Mouse (Mus musculus) cerebellum, adult 9-11 months (tissue): Measurements from ENCODE around the gene Naa16.
A peak's percentile ranks its signal among the peaks of the same experiment; 100 is the strongest.

Source experiments
- DNase-seq: peaks from one replicate; pipeline ENCODE4 v3.0.0; 2022

The Naa16 gene

DNA sequence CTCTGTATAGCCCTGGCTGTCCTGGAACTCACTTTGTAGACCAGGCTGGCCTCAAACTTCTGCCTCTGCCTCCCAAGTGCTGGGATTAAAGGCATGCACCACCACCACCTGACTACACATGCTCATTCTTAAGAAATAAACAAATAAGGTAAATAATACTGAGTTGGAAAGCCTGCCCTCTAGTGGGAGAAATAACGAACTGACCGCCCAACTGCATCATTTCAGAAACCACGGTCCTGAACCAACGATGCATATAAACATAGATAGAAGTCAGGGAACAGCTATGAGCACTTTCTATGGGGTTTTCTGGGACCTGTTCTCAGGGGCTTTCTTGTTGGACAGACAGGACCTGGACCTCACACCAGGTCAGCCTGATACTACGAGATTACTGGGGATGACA, 63.5 kb downstream of the Naa16 start:
- peak; percentile 38 for DNase-seq

DNA sequence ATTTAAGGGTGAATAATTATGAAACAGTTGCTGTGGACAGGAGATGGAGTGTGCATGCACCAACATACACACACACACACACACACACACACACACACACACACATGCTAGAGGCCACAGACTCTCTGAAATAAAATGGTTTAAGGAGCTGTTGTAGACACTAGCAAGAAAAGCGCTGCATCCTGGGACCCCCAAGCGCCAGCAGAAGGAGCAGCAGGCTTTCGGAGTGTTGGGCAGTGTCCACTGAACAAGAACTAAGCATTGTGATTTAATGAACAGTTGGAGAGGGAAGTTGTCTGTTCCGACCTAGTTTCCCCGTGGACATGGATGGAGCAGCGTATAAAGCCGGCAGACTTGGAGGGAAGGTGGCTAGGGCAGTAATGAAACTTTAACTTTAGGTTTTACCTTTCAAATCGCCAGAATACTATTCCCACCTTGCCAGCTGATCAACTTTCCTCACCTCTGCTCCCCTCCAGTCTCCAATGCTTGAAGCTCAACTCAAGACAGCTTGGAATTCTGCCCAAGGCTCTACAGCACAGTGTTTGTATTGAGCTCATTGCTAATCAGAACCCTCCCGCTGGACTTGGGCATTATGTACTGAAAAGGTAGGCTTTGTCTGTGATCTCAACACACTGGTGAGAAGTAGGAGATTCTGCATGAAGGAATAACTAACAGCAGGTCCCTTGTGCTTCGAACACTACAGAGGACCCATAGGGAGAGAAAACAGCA, 66.3 kb downstream of the Naa16 start:
- no peak for DNase-seq

DNA sequence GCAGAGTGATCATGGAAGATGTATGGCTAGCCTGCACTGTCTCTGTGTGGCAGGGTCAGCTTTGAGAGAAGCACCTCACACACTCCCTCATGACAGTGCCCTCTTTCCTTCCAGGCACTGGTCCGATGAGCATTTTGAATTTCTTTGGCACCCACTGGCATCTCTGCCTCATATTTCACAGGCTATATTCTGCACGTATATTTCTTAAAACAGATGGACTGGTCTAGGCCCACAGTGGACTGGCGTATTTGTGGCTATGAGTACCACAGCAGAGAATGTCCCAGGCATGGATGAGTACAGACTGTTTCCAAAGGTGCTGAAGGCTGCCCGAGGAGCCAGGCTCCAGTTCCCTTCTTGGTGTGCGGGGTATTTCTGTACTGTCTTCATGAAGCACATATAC, 68.7 kb downstream of the Naa16 start:
- DNase-seq: no peak

DNA sequence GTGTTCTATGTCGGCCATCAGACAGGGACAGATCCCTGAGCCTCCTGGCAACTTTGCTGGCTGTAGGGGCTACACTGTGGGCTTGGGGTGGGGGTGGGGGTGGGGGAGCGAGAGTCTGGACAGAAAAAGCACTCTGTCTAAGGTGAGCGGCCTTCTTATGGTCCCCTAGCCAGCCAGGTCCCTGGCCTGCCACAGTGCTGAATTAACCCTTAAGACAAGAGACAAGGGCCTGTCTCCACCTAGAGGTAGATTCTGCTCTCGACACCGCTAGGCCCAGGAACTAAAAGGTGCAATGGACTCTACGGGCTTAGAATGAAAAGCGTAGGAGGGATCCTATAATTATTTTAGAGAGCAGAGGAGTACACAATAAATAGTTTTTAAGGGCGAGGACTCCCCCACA, 69.4 kb downstream of the Naa16 start:
- no peak for DNase-seq

DNA sequence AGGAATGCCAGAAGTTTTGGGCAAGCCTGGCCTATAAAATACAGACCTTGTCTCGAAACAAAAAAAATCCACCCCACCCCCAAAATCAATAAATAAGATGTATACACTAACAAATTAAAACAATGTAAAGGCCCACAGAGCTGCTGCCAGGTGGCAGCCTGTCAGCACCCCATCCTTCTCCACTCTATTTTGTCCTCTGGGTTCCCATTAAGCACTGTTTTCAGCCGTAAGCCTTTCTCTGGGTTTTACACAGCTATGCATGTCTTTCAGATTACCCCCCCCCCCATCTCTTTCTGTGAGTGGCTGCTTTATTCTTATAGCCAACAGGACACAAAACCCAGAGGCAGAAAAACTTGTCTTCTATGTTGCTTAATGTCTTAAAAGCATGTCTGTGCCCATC, 73.0 kb downstream of the Naa16 start:
- no peak for DNase-seq

DNA sequence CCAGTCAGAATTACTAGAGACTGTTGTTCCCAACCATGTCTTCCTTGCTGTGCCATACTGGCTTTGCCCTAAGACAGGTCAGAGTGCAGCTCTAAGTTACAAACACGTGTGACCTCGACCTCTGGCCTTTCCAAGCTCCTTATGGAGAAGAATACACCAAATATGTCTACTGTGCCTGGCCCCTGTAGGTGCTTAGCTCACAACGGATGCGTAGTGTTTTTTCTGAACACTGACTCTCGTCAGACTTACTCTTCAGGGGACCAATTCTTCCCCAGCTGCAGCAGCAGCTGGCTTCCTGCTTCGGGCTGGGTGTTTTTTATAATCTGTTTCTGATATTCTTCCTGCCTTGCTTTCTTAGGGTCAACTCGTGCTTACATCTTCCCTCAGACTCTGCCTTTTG, 74.7 kb downstream of the Naa16 start:
- DNase-seq: no peak

DNA sequence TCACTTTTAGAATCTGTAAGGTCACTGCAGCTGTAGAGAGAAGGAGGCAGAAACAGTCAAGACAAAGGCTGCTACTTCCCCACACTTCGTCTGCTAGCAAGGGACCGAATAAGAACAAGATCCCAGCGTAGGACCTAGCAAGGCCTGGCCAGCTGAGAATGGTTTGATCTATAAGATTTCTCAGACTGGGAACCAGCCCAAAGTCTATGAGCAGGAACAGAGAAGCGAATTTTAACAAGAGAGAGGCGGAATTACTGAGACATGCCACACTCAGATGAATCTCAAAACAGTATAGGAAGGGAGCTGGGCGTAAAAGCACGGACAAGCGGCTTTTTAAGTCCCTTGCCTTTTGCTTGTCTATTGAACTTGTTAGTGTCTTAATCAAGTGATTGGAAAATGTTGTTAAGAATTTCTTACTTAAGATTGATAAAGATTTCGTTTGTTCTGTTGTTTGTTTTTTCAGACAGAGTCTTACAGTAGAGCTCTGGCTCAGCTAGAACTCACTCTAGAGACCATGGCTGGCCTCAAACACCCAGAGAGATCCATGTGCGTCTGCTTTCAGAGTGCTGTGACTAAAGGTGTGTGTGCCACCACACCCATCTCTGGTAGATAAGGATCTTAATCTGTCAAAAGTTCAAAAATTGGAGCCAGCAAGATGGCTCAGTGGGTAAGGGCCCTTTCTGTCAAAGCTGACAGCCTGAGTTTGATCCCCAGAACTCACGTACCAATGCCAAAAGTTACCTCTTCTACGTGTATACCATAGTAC, 76.2 kb downstream of the Naa16 start:
- DNase-seq: no peak

DNA sequence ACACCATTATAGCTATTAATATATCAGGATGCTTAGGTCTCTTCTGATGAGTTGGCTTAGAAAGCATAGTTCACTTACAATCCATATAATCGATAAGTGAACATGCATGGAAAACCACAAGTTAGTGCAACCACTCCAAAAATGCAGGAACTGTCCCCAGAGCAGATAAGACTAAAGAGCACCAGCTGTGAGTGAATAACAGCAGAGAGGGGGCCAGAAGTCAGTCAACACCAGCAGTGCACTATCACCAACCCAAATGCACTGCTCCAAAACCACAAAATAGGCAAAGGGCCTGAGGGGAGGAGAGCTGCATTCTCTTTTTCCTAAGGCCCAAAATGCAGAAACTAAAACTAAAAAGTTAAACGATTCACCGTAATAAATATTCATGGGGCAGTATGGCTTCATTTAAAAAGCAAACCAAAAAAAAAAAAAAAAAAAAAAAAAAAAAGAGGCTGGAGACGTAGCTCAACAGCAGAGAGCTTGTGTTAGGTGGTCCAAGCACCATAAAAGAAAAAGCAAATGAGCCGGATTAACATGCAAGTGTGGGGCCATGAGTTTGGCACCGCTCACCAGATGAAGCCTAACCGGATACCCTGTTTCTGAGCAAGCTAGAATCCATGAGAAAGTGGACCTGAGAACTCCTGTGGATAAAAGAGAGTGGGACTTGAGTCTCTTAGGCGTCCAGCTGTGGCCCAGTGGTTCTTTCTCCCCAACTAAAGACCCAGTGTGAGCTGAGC, 77.0 kb downstream of the Naa16 start:
- DNase-seq: no peak

DNA sequence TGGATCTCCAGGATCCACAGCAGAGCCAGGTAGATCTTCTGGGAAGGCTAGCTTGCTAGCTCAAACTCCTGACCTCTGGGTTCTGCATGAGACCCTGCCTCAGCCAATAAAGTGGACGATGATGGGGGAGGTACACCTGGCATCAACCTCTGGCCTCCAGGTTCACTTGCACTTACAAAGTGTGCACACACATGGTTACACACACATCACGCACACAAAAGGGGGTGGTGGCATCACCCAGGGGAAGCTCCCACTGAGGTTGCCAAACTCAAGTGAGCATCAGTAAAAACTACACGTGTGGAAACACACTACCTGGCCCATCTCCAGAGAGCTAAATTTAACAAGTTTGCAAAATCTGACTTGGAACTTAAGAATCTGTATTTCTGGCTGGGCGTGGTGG, 77.9 kb downstream of the Naa16 start:
- no peak for DNase-seq

DNA sequence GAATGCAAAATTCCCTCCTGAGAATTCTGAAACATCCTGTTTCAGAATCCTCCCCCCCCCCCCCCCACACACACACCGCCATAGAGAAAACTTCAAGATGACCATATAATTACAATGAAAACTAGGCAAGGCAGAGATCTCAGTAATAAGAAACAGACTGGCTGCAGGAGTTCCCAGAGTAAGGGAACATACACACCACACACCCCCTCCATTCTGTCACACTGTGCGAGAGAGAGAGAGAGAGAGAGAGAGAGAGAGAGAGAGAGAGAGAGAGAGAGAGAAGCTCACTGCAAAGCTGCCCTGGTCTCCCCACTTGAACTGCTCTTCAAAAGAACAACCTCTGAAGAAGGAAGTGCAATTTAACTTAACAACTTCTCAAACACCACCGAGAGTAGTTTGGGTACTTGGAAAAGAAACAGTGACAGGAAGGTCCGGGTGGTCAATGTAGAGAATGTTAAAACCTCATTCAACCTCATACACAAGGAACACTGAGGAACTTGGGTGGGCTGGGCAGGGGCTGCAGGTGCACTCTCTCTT, 78.6 kb downstream of the Naa16 start:
- no peak for DNase-seq

DNA sequence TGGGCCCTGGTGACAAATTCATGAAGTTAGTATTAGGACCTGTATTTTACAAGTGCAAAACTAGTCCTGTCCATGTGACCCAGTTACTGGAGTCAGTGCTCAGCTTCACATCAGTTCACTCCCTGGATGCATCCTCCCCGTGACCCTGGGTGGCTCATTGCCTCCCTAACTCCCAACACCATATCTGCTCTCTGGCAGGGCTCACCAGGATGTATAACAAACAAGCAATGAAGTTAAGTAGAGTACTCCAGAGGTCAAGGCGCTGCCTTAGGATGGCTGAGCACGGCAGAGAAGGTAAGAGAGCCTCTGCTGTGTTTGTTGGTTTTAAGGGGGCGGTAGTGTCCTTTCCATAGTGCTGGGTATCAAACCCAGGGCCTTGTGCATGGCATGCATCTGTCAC, 81.5 kb downstream of the Naa16 start:
- no peak for DNase-seq

DNA sequence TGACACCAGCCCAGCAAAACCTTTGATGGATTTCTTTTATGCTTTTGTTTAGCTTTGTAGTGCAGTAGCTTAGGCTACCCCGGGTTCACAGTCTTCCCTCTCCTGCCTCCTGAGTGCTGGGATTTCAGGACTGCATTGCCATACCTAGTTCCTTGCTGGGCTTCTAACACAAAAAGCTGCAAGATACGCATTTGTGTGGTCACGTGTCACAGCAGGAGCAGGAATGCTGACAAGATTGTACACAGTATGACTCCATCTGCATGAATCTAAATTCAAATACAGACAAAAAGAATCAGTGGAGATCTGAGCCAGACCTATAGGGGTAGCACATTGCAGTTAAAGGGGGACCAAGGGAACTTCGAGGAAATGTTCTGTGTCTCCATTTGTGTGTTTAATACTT, 82.2 kb downstream of the Naa16 start:
- DNase-seq: no peak

DNA sequence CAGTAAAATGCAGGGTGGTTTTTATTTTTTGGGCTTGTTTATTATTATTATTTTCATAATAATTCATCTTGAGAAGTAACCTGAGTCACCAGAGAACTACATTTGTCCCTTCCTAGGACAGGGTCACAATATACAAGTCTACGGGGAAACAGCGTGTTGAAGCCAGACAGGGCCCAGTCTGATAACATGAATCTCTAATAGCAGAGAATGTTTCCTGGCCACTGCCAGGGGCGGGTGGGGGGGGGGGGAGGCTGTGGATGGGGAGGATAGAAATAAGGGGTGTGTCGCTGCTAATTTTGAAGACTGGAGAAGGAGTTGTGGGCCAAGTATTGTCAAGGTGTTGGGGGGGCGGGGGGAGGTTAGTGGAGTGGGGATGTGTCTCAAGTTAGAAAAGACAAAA, 82.7 kb downstream of the Naa16 start:
- DNase-seq: no peak

DNA sequence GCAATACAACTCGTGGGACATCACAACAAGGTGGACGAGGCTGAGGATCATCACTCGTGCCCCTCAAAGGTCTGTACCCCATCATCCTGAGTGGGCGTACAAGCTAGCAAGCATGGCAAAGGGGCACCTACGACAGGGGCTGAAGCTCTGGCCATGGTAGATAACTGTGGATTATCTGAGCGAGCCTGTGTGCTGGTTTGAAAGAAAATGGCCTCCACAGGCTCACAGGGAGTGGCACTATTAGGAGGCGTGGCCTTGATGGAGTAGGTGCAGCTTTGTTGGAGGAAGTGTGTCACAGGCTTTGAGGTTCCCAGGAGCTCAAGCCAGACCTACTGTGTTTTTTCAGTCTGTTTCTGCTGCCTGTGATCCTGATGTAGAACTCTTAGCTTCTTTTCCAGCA, 83.4 kb downstream of the Naa16 start:
- no peak for DNase-seq

DNA sequence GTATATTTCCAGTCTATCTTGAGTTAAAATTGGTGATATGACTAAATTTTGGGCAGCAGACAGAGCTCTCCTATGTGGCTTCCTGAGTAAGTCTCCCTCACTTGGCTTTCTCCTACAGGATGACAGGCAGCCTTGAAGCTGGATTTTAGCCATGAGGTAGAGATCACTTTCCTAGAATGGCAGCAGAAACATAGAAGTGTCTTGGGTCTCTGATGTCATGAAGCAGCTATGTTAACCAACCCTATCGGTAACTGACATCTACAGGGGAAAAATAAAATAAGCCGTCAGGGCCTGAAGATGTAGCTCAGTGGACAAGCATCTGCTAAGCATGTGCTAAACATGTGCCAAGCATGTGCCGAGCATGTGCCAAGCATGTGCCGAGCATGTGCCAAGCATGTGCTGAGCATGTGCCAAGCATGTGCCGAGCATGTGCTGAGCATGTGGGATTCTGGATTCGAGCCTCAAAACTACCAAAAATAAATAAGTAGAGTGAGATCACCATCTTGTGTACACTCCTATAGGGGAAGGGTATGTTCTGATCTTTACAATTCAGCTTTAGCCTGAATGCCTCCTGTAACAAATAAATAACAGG, 85.6 kb downstream of the Naa16 start:
- no peak for DNase-seq

DNA sequence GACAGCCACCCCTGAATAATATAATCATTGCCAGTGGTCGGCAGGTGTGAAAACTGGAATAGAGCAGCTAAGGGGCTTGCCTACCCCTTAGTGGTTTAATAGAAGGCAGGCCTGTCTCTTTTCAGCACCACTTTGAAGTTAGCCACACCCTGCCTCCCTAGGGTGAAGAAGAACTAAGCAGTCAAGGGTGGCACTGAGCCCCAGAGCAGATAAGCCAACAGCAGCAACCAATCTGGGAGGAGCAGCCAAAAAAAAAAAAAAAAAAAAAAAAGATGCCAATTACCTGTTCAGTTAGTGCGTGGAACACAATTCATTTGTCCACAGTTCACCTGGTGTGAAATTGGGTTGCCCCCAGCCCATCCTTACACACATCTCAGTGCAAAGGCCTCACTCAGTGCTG, 87.4 kb downstream of the Naa16 start:
- DNase-seq: peak; percentile 13

DNA sequence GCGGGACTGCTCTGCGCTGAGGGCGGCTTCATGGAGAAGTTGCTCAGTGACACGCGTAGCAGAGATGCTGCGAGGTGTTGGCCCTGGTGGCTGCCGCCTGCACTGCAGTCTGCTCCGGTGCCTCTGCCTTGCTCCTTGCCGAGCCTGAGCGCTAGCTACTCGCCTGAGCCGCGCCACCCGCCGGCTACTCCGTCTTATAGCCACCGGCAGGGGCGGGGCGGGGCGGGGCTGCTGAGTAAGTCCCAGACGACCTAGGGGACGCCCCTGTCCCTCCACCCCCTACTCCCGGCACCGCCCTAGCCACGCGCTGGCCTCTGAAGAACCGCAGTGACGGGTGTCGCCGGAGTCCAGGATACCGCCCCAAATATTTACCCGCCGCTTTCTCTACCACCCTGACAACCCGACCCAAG, 89.1 kb downstream of the Naa16 start, which contains the start of gene Rgcc:
Gene Rgcc, minus strand, starts transcription at position 180 of the 410 bp plus-strand sequence.
- peak; percentile 95 for DNase-seq

DNA sequence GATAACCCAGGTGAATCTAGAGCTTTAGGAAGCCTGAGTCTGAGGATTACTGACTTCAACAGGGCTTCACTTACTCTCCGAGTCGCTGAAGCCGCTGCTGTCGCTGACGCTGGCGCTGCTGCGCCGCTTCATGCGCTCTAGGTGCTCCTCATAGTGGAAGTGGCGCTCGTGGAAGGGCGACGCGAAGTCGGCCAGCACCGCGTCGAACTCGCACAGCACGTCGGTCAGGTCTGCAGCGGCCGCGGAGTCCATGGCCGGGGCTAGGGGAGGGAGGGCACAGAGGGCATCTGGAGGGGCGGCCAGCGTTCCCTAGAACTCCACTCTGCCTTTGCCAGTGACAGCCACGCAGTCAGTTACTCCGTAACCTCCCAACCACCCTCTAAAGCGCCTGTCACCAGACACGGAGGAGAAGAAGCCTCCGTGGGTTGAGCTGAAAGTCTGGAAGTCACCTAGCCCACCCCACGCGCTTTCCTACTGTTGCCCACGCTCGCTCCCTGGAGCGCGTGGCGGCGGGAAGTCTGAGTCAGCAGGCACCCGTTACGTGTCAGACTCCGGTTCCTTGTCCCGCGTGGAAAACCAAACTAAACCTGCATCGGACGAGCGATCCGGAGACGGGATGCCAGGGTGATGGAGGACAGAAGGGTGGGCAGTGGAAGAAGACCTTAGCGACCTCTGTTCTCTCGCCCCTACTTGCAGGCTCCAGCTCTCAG, 89.8 kb downstream of the Naa16 start:
- DNase-seq: peak; percentile 40

DNA sequence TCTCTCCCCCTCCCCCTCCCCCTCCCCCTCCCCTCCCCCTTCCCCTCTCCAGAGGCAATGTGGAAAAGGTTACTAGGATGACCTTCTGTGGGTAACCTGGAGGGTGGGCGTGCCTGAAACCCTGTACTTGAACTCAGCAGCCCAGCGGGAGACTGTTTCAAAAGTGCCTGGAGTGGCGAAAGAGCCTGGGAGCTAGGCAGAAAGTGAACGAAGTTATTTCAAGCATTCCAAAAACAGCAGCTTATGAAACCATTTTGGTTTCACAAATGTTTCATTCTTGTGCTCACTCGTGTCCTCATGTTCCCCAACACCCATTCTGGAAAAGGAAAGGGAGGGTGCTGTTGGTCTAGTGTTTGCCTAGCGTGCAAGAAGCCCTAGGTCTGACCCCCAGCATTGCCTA, 90.8 kb downstream of the Naa16 start:
- peak; percentile 27 for DNase-seq

DNA sequence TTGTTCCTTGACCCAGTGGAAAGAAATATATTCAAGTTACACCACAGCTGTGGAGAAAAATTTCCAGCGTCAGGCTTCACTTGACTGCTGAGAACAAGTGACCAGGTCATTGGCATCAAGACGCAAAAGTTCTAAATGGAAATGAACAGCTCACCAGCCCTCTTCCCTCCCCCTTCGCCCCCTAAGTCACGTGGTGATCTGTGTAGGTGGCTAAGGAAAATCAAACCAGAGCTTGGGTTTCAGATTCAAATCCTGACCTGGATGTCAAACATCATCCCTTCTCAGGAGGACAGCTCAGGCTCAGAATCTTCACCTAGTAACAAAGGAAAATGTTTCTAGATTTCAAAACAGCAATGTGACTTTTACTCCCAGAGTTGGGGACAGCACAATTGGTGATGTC, 91.3 kb downstream of the Naa16 start:
- DNase-seq: no peak

DNA sequence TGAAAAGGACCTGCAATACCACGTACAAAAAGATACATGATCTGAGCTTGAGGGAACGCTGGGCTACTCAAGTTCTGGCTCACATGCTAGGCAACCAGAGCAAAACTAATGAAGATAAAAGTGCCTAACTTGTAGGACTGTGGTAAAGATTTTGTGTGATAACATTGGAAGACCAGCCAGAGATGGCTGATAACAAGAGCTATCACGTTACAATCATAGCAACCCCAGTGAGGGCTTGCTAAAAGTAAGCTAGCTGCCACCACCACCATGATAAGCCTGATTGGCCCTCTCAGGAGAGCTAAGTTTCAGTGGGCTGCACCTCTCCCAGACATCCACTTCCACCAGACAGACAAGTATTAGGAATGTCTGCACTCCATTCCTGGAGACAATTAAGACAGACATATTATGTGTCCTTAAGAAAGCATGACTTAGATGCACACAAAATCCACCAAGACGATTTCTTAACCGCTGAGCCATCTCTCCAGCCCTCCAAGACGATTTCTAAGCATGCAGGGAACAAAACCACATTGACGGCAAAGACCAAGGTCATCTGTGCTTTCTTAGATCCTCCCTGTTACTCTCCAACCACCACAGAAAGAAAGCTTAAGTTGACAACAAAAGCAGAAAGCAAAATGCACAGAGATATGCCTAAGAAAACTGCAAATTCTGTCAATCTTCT, 92.1 kb downstream of the Naa16 start:
- no peak for DNase-seq

DNA sequence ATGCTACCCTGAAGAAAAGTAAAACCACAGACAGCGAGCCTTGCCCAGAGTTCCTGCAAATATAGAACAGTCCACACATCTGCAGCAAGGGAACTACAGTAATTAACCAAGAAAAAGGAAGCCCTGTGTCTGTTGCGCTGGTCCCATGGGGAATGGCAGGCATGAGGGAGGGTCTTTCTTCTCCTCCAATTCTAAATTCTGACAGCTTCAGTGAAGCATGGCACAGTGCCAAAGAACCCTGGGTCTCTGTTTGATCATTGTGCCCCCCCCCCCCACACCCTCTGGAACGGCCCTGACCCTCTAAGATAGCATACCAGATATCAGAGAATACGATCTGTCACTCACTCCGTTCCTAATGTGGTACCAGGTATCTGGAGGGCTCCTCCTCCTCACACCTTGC, 93.7 kb downstream of the Naa16 start:
- no peak for DNase-seq
